Mouse (Mus musculus) kidney, embryonic 15.5 days (tissue): ENCODE data around the gene Nupl1. TPM values are rescaled to one million over a fixed set of nuclear protein-coding genes. Genes with fewer than 3 reads are reported as not detected.
A peak's percentile ranks its signal among the peaks of the same experiment; 100 is the strongest.

Experiments used
- ATAC-seq: fragments of 200-750 bp; cut with Nextera tagmentation; replicated peaks from 2 replicates; pipeline ENCODE4 v1.8.0; 2017; ENCODE audit warnings: moderate TSS enrichment; ENCODE audit not compliant: low FRiP score
- H3K27ac ChIP-seq: fragments of 300-500 bp; sonication (generic); 2 replicates; pipeline ENCODE4 v1.5.1; 2015; ENCODE audit warnings: mild to moderate bottlenecking, inconsistent platforms
- H3K27me3 ChIP-seq: fragments of 300-500 bp; sonication (generic); 2 replicates; pipeline ENCODE4 v1.6.1; 2015; ENCODE audit warnings: inconsistent platforms
- H3K36me3 ChIP-seq: fragments of 300-500 bp; sonication (generic); 2 replicates; pipeline ENCODE4 v1.6.1; 2015; ENCODE audit warnings: inconsistent platforms
- H3K4me1 ChIP-seq: fragments of 300-500 bp; sonication (generic); 2 replicates; pipeline ENCODE4 v1.6.1; 2015; ENCODE audit warnings: inconsistent platforms
- H3K4me2 ChIP-seq: fragments of 300-500 bp; sonication (generic); 2 replicates; pipeline ENCODE4 v1.6.1; 2015; ENCODE audit warnings: moderate library complexity, mild to moderate bottlenecking, inconsistent platforms
- H3K4me3 ChIP-seq: fragments of 300-500 bp; sonication (generic); replicated peaks from 2 replicates; pipeline ENCODE4 v1.5.1; 2015; ENCODE audit warnings: mild to moderate bottlenecking, inconsistent platforms
- H3K9ac ChIP-seq: fragments of 300-500 bp; sonication (generic); 2 replicates; pipeline ENCODE4 v1.6.1; 2015; ENCODE audit warnings: mild to moderate bottlenecking, inconsistent platforms
- H3K9me3 ChIP-seq: fragments of 300-500 bp; sonication (generic); replicated peaks from 2 replicates; pipeline ENCODE4 v1.6.1; 2016; ENCODE audit warnings: inconsistent platforms
- WGBS: fragments of 180-500 bp; shearing (Covaris S2); methylation state at CpG from one replicate; pipeline ENCODE4 v1.1.7; 2015; ENCODE audit warnings: mixed read lengths; 5-methylcytosine and 5-hydroxymethylcytosine counted together
- microRNA counts: library from miRNA; unstranded; fragments of <30 nt; microRNA quantifications from one replicate; lab custom pipeline; 2016
- microRNA-seq: library from miRNA; unstranded; fragments of <30 nt; microRNA quantifications from one replicate; pipeline ENCODE4, GENCODE M21; 2016
- polyA plus RNA-seq: library from polyadenylated mRNA; unstranded; fragments of >200 nt; fragmentation: Nextera tagmentation; extraction: Ambion mirVana; gene quantifications from 2 replicates; pipeline ENCODE4 v1.2.1, GENCODE M21; 2015

Nupl1 gene
- polyA plus RNA-seq, 1 experiment from 2014 or later, result not detected

DNA sequence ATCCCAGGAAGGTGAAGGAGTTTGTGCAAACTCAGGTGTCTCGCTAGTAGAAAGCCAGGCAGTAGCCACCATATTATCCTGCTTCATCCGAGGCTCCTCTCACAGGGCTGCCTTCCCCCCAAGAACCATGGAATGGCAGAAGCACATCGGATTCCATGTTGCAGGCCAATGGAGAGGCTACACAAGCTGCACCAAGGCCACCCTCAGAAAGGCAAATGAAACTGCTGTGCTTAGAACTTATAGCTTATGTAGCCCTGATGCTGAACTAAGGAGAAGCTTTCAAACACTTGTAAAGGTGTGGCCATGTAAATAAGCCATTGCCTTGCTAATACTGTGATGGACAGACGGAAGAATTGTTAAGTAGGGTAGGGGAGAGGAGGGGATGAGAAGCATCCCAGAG, 115.4 kb downstream of the Nupl1 start:
- H3K27ac ChIP-seq, result no peak overlapping the region
- no peak for ATAC-seq
- no peaks in the 10 kb centered on the region for H3K9me3 ChIP-seq
- H3K4me2 ChIP-seq, result no peak overlapping the region
- H3K36me3 ChIP-seq, result no peaks in the 10 kb centered on the region
- no peaks in the 10 kb centered on the region for H3K27me3 ChIP-seq
- no peak overlapping the region for H3K9ac ChIP-seq
- 86% methylated on average over 4 of the region's 4 CpGs for WGBS
- H3K4me3 ChIP-seq, result no peak overlapping the region
- peaks cover 3% of the 10 kb centered on the region; the same call in 1 of the 2 replicates for H3K4me1 ChIP-seq

DNA sequence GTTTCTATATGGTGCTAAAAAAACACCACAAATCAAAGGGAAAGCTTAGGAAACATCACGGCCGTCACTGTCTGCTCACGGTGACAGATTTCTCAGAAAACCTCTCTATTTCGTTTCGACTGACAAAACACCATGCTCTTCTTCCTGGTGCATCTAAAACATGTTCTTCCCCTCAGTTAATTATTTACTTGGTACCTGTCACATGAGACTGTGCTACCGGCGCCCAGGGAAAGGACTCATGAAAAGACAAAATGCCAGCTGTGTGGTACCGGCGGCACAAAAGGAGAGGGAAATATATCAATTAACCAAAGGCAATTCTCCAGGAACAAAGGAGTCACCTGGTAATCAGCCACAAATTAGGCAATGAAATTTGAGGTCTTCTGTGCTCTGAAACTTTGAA, 116.5 kb downstream of the Nupl1 start:
- Histone ChIP-seq H3K9me3 (no peaks in the 10 kb centered on the region), H3K4me3 (no peak overlapping the region), H3K4me2 (peak overlapping the region; percentile 12; the same call in 1 of the 2 replicates), H3K36me3 (no peaks in the 10 kb centered on the region), H3K4me1 (peaks cover 3% of the 10 kb centered on the region; the same call in 1 of the 2 replicates), H3K27ac (no peak overlapping the region), H3K9ac (no peak overlapping the region), H3K27me3 (no peaks in the 10 kb centered on the region)
- ATAC-seq, result no peak
- 46% methylated on average over 9 of the region's 9 CpGs for WGBS

MicroRNAs encoded within 50 kb of the gene (microRNA counts, 519-probe panel; counts per million panel counts)
- 31.7 counts per million for microRNA mmu-miR-719 (lab: Ali Mortazavi, UCI)

Small RNA genes within 50 kb of the gene (microRNA-seq; reads per million reads assigned to microRNA genes)
- not detected for gene Mir719

Other genes starting within 250 kb of the Nupl1 start
- gene Atp8a2, start 54.3 kb downstream of the Nupl1 start, polyA plus RNA-seq, result 1.2 and 1.4 TPM in 2 replicates
- gene Gm49336, start 76 bp upstream of the Nupl1 start, polyA plus RNA-seq, result 48.1 and 50.6 TPM in 2 replicates
- gene Mtmr6, start 13.8 kb upstream of the Nupl1 start, polyA plus RNA-seq, result 28.4 and 30.8 TPM in 2 replicates
- 2.6 and 2.8 TPM in 2 replicates for gene Amer2, start 121.8 kb upstream of the Nupl1 start, polyA plus RNA-seq